Mouse (Mus musculus): ENCODE results near the gene Mrpl4.
"Not testable (repeated sequence)": the region's sequence is repeated elsewhere in the genome, so short reads cannot be mapped to it uniquely, and the experiment has no call there.

Gene Mrpl4

DNA sequence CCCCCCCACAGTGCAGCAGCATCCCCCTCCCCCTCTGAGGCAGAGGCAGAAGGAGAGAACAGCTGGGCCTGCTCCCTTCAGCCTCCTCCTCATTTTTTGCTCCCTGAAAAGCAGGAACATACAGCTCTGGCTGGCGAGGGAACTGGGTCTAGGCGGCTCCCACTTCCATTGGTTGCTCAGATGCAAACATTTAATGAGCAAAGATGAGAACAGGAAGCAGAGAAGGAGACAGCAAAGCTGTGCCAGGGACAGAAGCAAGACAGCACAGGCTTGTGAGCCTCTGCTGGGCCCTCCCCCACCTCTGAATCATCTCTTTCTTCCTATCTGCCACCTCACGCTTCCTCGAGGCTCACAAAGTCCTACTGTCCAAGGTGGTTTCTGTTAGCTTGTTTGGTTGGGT lies 38.8 kb downstream of the Mrpl4 start:
- DNase-seq (ENCODE audit: low read depth): no peak

DNA sequence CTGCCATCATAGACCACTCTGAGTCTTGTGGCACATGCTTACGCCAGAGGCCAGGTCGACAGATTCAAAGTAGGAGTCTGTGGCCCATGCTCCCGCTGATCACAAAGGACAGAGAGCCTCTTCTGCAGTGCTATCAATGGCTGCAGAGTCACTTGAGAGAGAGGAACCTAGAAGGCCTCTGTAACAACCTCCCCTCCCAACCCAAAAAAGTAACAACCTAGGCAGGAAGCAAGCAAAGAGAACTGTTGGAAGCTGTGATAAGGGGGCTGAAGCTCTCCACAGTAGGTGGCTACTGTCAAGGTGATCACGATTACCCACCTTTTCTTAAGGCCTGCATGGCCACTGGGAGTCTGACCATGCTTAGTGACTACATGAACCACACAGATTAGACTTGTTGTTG lies 41.0 kb downstream of the Mrpl4 start:
- DNase-seq (ENCODE audit: low read depth): no peak

DNA sequence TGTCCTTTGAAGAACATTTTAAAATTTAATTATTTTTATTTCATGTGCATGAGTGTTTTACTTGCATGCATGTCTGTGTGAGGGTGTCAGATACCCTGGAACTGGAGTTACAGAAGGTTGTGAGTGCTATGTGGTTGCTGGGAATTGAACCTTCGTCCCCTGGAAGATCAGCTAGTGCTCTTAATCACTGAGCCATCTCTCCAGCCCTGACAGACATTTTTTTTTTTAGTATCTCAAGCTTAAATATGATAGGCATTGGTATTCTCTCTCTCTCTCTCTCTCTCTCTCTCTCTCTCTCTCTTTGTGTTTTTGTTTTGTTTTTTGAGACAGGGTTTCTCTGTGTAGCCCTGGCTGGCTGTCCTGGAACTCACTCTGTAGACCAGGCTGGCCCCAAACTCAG lies 42.2 kb downstream of the Mrpl4 start:
- DNase-seq (ENCODE audit: low read depth): not testable (repeated sequence)

DNA sequence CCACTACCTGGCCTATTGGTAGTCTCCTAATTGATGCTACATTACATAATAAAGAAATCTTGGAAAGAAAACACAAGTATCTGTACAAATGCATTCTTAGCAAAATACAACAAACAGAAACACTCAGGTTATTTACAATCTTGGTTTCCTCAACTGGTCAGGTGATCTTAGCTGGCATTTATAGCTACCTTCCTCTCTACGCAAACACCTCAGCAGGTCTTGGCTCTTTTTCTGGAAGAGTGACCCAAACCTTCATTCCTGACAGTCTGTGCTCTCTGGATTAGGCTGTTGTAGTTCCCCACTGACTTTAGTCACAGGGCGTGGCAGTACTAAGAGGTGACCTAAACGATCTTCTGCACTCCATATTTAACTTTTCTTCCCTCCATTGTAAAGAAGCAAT lies 42.7 kb downstream of the Mrpl4 start:
- no peak for DNase-seq (ENCODE audit: low read depth)

- DNase-seq (ENCODE audit: low read depth): peak; percentile 34
Observed at GRCm38 (mm10) chr9:21051578-21051977, 49.0 kb downstream of the Mrpl4 start.

Measured in c-Kit-positive CD71-positive TER-119-negative erythroid progenitor cells, embryonic 14.5 days (primary cell).